Mouse (Mus musculus): Measurements from ENCODE around the gene Pik3r4. TPM values are rescaled to one million over a fixed set of nuclear protein-coding genes. Genes with fewer than 3 reads are reported as not detected.

Gene Pik3r4
- polyA plus RNA-seq, 1 experiment from 2014 or later, result 20.5 TPM

- Histone ChIP-seq H3K9me3 (ENCODE audit: control insufficient read depth, low read length) (no peaks in the 10 kb centered on the region), H3K4me2 (ENCODE audit: low read length) (no peak overlapping the region), H3K4me3 (replicated peaks; ENCODE audit: low read length) (no peak overlapping the region), H3K27me3 (replicated peaks; ENCODE audit: control insufficient read depth, insufficient read depth, low read length) (no peaks in the 10 kb centered on the region), H3K9ac (replicated peaks; ENCODE audit: low read depth, low read length) (no peak overlapping the region), H3K27ac (ENCODE audit: low read length) (no peak overlapping the region), H3K4me1 (replicated peaks; ENCODE audit: control insufficient read depth, insufficient read depth, low read length) (no peaks in the 10 kb centered on the region), H3K36me3 (ENCODE audit: control insufficient read depth, insufficient read depth) (peaks cover 16% of the 10 kb centered on the region)
- no peak for ATAC-seq
- WGBS, result 96% methylated on average over 12 of the region's 12 CpGs
Observed at GRCm38 (mm10) chr9:105658216-105658615, 15.4 kb downstream of the Pik3r4 start.

GRCm38 (mm10) chr9:105659877-105660276, 17.1 kb downstream of the Pik3r4 start:
- Histone ChIP-seq H3K4me3 (replicated peaks; ENCODE audit: low read length) (no peak overlapping the region), H3K9me3 (ENCODE audit: control insufficient read depth, low read length) (no peaks in the 10 kb centered on the region), H3K9ac (replicated peaks; ENCODE audit: low read depth, low read length) (no peak overlapping the region), H3K27me3 (replicated peaks; ENCODE audit: control insufficient read depth, insufficient read depth, low read length) (no peaks in the 10 kb centered on the region), H3K27ac (ENCODE audit: low read length) (0 out of 2 replicates have a peak overlapping the region, but pooled peaks have one; percentile 30), H3K4me1 (replicated peaks; ENCODE audit: control insufficient read depth, insufficient read depth, low read length) (no peaks in the 10 kb centered on the region), H3K36me3 (ENCODE audit: control insufficient read depth, insufficient read depth) (peaks cover 13% of the 10 kb centered on the region), H3K4me2 (ENCODE audit: low read length) (no peak overlapping the region)
- ATAC-seq, result peak; percentile 80
- WGBS, result 77% methylated on average over 6 of the region's 6 CpGs

GRCm38 (mm10) chr9:105665269-105665668, 22.5 kb downstream of the Pik3r4 start:
- H3K27ac ChIP-seq (ENCODE audit: low read length), result no peak overlapping the region
- H3K9me3 ChIP-seq (ENCODE audit: control insufficient read depth, low read length), result no peaks in the 10 kb centered on the region
- 94% methylated on average over 7 of the region's 7 CpGs for WGBS
- H3K4me2 ChIP-seq (ENCODE audit: low read length), result no peak overlapping the region
- H3K4me3 ChIP-seq (replicated peaks; ENCODE audit: low read length), result no peak overlapping the region
- H3K4me1 ChIP-seq (replicated peaks; ENCODE audit: control insufficient read depth, insufficient read depth, low read length), result no peaks in the 10 kb centered on the region
- no peak for ATAC-seq
- no peaks in the 10 kb centered on the region for H3K27me3 ChIP-seq (replicated peaks; ENCODE audit: control insufficient read depth, insufficient read depth, low read length)
- H3K36me3 ChIP-seq (ENCODE audit: control insufficient read depth, insufficient read depth), result peaks cover 16% of the 10 kb centered on the region
- H3K9ac ChIP-seq (replicated peaks; ENCODE audit: low read depth, low read length), result no peak overlapping the region

- Histone ChIP-seq H3K36me3 (ENCODE audit: control insufficient read depth, insufficient read depth) (peaks cover 7% of the 10 kb centered on the region), H3K9ac (replicated peaks; ENCODE audit: low read depth, low read length) (no peak overlapping the region), H3K4me2 (ENCODE audit: low read length) (no peak overlapping the region), H3K4me1 (replicated peaks; ENCODE audit: control insufficient read depth, insufficient read depth, low read length) (no peaks in the 10 kb centered on the region), H3K4me3 (replicated peaks; ENCODE audit: low read length) (no peak overlapping the region), H3K27ac (ENCODE audit: low read length) (no peak overlapping the region), H3K9me3 (ENCODE audit: control insufficient read depth, low read length) (no peaks in the 10 kb centered on the region), H3K27me3 (replicated peaks; ENCODE audit: control insufficient read depth, insufficient read depth, low read length) (no peaks in the 10 kb centered on the region)
- WGBS, result 96% methylated on average over 4 of the region's 4 CpGs
- no peak for ATAC-seq
Observed at GRCm38 (mm10) chr9:105670916-105671315, 28.1 kb downstream of the Pik3r4 start.

- H3K9me3 ChIP-seq (ENCODE audit: control insufficient read depth, low read length), result no peaks in the 10 kb centered on the region
- 86% methylated on average over 2 of the region's 2 CpGs for WGBS
- H3K9ac ChIP-seq (replicated peaks; ENCODE audit: low read depth, low read length), result no peak overlapping the region
- H3K4me2 ChIP-seq (ENCODE audit: low read length), result no peak overlapping the region
- H3K27me3 ChIP-seq (replicated peaks; ENCODE audit: control insufficient read depth, insufficient read depth, low read length), result no peaks in the 10 kb centered on the region
- no peaks in the 10 kb centered on the region for H3K4me1 ChIP-seq (replicated peaks; ENCODE audit: control insufficient read depth, insufficient read depth, low read length)
- H3K36me3 ChIP-seq (ENCODE audit: control insufficient read depth, insufficient read depth), result peaks cover 7% of the 10 kb centered on the region
- no peak overlapping the region for H3K4me3 ChIP-seq (replicated peaks; ENCODE audit: low read length)
- H3K27ac ChIP-seq (ENCODE audit: low read length), result no peak overlapping the region
- ATAC-seq, result no peak
Observed at GRCm38 (mm10) chr9:105672032-105672431, 29.3 kb downstream of the Pik3r4 start.

GRCm38 (mm10) chr9:105675941-105676340, 33.2 kb downstream of the Pik3r4 start:
- Histone ChIP-seq H3K4me2 (ENCODE audit: low read length) (no peak overlapping the region), H3K4me3 (replicated peaks; ENCODE audit: low read length) (no peak overlapping the region), H3K9me3 (ENCODE audit: control insufficient read depth, low read length) (no peaks in the 10 kb centered on the region), H3K4me1 (replicated peaks; ENCODE audit: control insufficient read depth, insufficient read depth, low read length) (peaks cover 1% of the 10 kb centered on the region), H3K9ac (replicated peaks; ENCODE audit: low read depth, low read length) (no peak overlapping the region), H3K27me3 (replicated peaks; ENCODE audit: control insufficient read depth, insufficient read depth, low read length) (no peaks in the 10 kb centered on the region), H3K36me3 (ENCODE audit: control insufficient read depth, insufficient read depth) (peaks cover 9% of the 10 kb centered on the region), H3K27ac (ENCODE audit: low read length) (no peak overlapping the region)
- 94% methylated on average over 11 of the region's 11 CpGs for WGBS
- no peak for ATAC-seq

GRCm38 (mm10) chr9:105681386-105681785, 38.6 kb downstream of the Pik3r4 start:
- peak; percentile 94 for ATAC-seq
- 0 out of 2 replicates have a peak overlapping the region, but pooled peaks have one; percentile 23 for H3K9ac ChIP-seq (replicated peaks; ENCODE audit: low read depth, low read length)
- H3K27ac ChIP-seq (ENCODE audit: low read length), result peak overlapping the region; percentile 77
- WGBS, result 34% methylated on average over 7 of the region's 7 CpGs
- H3K27me3 ChIP-seq (replicated peaks; ENCODE audit: control insufficient read depth, insufficient read depth, low read length), result no peaks in the 10 kb centered on the region
- no peak overlapping the region for H3K4me3 ChIP-seq (replicated peaks; ENCODE audit: low read length)
- H3K4me2 ChIP-seq (ENCODE audit: low read length), result no peak overlapping the region
- peaks cover 11% of the 10 kb centered on the region for H3K4me1 ChIP-seq (replicated peaks; ENCODE audit: control insufficient read depth, insufficient read depth, low read length)
- no peaks in the 10 kb centered on the region for H3K9me3 ChIP-seq (ENCODE audit: control insufficient read depth, low read length)
- peaks cover 20% of the 10 kb centered on the region; the same call in 1 of the 2 replicates for H3K36me3 ChIP-seq (ENCODE audit: control insufficient read depth, insufficient read depth)

GRCm38 (mm10) chr9:105684549-105685165, 41.9 kb downstream of the Pik3r4 start:
- H3K9ac ChIP-seq (replicated peaks; ENCODE audit: low read depth, low read length), result no peak overlapping the region
- no peak for ATAC-seq
- H3K36me3 ChIP-seq (ENCODE audit: control insufficient read depth, insufficient read depth), result peaks cover 19% of the 10 kb centered on the region; the same call in 1 of the 2 replicates
- no peaks in the 10 kb centered on the region for H3K9me3 ChIP-seq (ENCODE audit: control insufficient read depth, low read length)
- WGBS, result 88% methylated on average over 13 of the region's 13 CpGs
- no peak overlapping the region for H3K4me3 ChIP-seq (replicated peaks; ENCODE audit: low read length)
- peaks cover 11% of the 10 kb centered on the region for H3K4me1 ChIP-seq (replicated peaks; ENCODE audit: control insufficient read depth, insufficient read depth, low read length)
- no peak overlapping the region for H3K4me2 ChIP-seq (ENCODE audit: low read length)
- no peak overlapping the region; the same call in 1 of the 2 replicates for H3K27ac ChIP-seq (ENCODE audit: low read length)
- no peaks in the 10 kb centered on the region for H3K27me3 ChIP-seq (replicated peaks; ENCODE audit: control insufficient read depth, insufficient read depth, low read length)

GRCm38 (mm10) chr9:105689485-105689884, 46.7 kb downstream of the Pik3r4 start:
- no peak overlapping the region for H3K9ac ChIP-seq (replicated peaks; ENCODE audit: low read depth, low read length)
- H3K36me3 ChIP-seq (ENCODE audit: control insufficient read depth, insufficient read depth), result peaks cover 10% of the 10 kb centered on the region; the same call in 1 of the 2 replicates
- ATAC-seq, result no peak
- H3K9me3 ChIP-seq (ENCODE audit: control insufficient read depth, low read length), result no peaks in the 10 kb centered on the region
- peaks cover 4% of the 10 kb centered on the region; the same call in 1 of the 2 replicates for H3K4me1 ChIP-seq (replicated peaks; ENCODE audit: control insufficient read depth, insufficient read depth, low read length)
- H3K4me3 ChIP-seq (replicated peaks; ENCODE audit: low read length), result no peak overlapping the region
- H3K27ac ChIP-seq (ENCODE audit: low read length), result no peak overlapping the region
- H3K4me2 ChIP-seq (ENCODE audit: low read length), result no peak overlapping the region
- WGBS, result 5% methylated on average over 7 of the region's 7 CpGs
- no peaks in the 10 kb centered on the region for H3K27me3 ChIP-seq (replicated peaks; ENCODE audit: control insufficient read depth, insufficient read depth, low read length)
